Mouse (Mus musculus): ENCODE measurements around the gene Txndc16.

DNA sequence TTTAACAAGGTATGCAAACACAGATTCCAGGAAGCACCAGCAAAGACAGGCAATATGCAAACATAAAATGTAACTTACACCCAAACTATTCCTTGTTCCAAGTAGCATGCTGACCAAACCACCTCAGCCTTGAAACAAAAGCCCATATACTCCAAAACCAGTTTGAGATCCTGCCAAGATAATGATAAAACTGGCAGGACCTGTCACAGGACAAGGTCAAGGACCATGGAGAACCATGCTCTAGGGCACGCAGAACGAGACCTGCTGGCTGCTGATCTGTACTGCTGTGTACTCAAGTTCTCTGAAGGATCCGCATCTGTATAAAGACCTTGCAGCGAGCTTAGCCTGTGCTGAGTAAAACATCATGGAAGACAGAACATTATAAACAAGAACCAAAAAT lies 2.4 kb downstream of the Txndc16 start:
- TF ChIP-seq GATA1 (IDR thresholded peaks at IDR 0.05; ENCODE audit: low read length): no peak
- no peak for TF ChIP-seq TAL1 (IDR thresholded peaks at IDR 0.05; ENCODE audit: low read length)

Measured in erythroblast, embryonic 14.5 days (primary cell).